Mouse (Mus musculus): ENCODE measurements around the gene Desi1. TPM values are rescaled to one million over a fixed set of nuclear protein-coding genes. Genes with fewer than 3 reads are reported as not detected.

Gene Desi1
- total and polyA plus RNA-seq, 3 experiments, result 10.0 to 47.3 (median 10.9) TPM

DNA sequence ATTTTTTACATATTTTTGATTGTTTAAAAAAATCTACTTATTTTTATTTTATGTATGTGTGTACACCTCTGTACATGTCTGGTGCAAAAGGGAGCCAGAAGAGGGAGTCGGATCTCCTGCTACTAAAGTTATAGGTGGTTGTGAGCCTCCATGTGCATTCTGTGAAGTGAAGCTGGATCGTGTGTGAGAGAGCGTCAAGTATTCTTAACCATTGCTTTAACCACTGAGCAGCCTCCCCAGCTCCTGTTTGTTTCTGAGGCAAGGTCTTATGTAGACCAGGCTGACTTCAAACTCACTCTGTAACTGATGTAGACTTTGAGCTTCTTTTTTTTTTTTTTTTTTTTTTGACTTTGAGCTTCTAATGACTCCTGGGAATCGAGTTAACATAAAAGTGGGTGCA lies 16.2 kb downstream of the Desi1 start:
- Histone ChIP-seq H3K27me3 (replicated peaks) (no peaks in the 10 kb centered on the region), H3K36me3 (replicated peaks in 1 of 2; ENCODE audit: control insufficient read depth in 1 of 2, insufficient read depth in 1 of 2, low read length in 1 of 2) (peaks cover 15 to 39% of the 10 kb centered on the region in 2 experiments), H3K9me3 (replicated peaks; ENCODE audit: low read length) (peaks cover 2% of the 10 kb centered on the region), H3K9ac (ENCODE audit: insufficient read depth, low read depth) (peak overlapping the region; percentile 28; the same call in 1 of the 2 replicates), H3K4me1 (ENCODE audit: control insufficient read depth in 1 of 2, insufficient read depth in 2 of 2) (peaks cover 0 to 50% of the 10 kb centered on the region in 2 experiments; a peak in 2 of 4 replicates), H3K79me2 (replicated peaks; ENCODE audit: control insufficient read depth, extremely low read depth, insufficient read depth, poor library complexity, severe bottlenecking) (peaks cover 21% of the 10 kb centered on the region), H3K4me3 (replicated peaks in 1 of 3; ENCODE audit: low read depth in 2 of 3, low read length in 2 of 3, poor library complexity in 1 of 3) (peak overlapping the region in 2 of 3 experiments; percentile 95 to 98), H3K4me2 (ENCODE audit: insufficient read depth, low read depth, poor library complexity, severe bottlenecking) (peak overlapping the region; percentile 32), H3K27ac (ENCODE audit: insufficient read depth, low read depth) (no peak overlapping the region)
- DNase-seq (ENCODE audit: extremely low read depth), result peak; percentile 31
- in situ Hi-C loops (cut with MboI; ENCODE audit: low pct_ligation_motif_present, low pct_unique_long_range_greater_than_20kb, low sequenced_read_pairs), result no loop called here
- dilution Hi-C loops (cut with MboI; ENCODE audit: extremely low pct_ligation_motif_present, extremely low pct_unique_long_range_greater_than_20kb, low sequenced_read_pairs), result no loop called here
- TF ChIP-seq JUN (IDR thresholded peaks at IDR 0.05; ENCODE audit: insufficient read depth, low read depth, low read length) (no peak), USF2 (conservative IDR thresholded peaks at IDR 0.05; ENCODE audit: low read depth, low read length) (no peak), CTCF (conservative IDR thresholded peaks at IDR 0.05 in 1 of 2, IDR thresholded peaks at IDR 0.05 in 1 of 2; ENCODE audit: low read depth in 2 of 2, low read length in 2 of 2) (peak in 1 of 2 experiments; percentile 33; a peak in 2 of 4 replicates), USF1 (IDR thresholded peaks at IDR 0.05; ENCODE audit: low read depth, low read length) (no peak), RAD21 (IDR thresholded peaks at IDR 0.05; ENCODE audit: low read depth, low read length) (no peak), ZNF384 (IDR thresholded peaks at IDR 0.05; ENCODE audit: low read depth, low read length) (peak; percentile 46), MAZ (IDR thresholded peaks at IDR 0.05; ENCODE audit: low read depth, low read length) (no peak)

DNA sequence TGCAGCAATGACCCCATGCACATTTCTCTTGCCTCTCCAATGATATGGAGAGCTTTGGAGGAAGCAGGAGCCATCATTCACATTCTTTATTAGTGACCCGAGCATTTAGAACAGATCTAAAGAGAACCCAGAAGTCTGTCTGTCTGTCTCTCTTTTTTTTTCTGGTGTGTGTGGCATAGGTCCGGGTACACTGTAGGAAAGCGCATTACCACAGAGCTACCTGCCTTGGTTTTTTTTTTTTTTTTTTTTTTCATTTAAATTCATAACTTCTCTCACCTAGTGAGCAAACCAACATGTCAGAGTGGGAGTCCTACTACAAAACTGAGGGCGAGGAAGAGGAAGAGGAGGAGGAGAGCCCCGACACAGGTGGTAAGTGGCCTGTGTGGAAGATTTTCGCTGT lies 16.8 kb downstream of the Desi1 start:
- dilution Hi-C loops (cut with MboI; ENCODE audit: extremely low pct_ligation_motif_present, extremely low pct_unique_long_range_greater_than_20kb, low sequenced_read_pairs) (no loop called here), in situ Hi-C loops (cut with MboI; ENCODE audit: low pct_ligation_motif_present, low pct_unique_long_range_greater_than_20kb, low sequenced_read_pairs) (no loop called here)
- peak overlapping the region; percentile 91 to 98 (median 95) for H3K4me3 ChIP-seq (replicated peaks in 1 of 3; ENCODE audit: low read depth in 2 of 3, low read length in 2 of 3, poor library complexity in 1 of 3)
- H3K9ac ChIP-seq (ENCODE audit: insufficient read depth, low read depth), result peak overlapping the region; percentile 23
- peak overlapping the region; percentile 65 for H3K27ac ChIP-seq (ENCODE audit: insufficient read depth, low read depth)
- peaks cover 2% of the 10 kb centered on the region for H3K9me3 ChIP-seq (replicated peaks; ENCODE audit: low read length)
- H3K79me2 ChIP-seq (replicated peaks; ENCODE audit: control insufficient read depth, extremely low read depth, insufficient read depth, poor library complexity, severe bottlenecking), result peaks cover 21% of the 10 kb centered on the region
- peaks cover 0 to 45% of the 10 kb centered on the region in 2 experiments; a peak in 2 of 4 replicates for H3K4me1 ChIP-seq (ENCODE audit: control insufficient read depth in 1 of 2, insufficient read depth in 2 of 2)
- no peaks in the 10 kb centered on the region for H3K27me3 ChIP-seq (replicated peaks)
- TF ChIP-seq ZNF384 (IDR thresholded peaks at IDR 0.05; ENCODE audit: low read depth, low read length), result peak; percentile 78
- no peak for TF ChIP-seq PAX5 (IDR thresholded peaks at IDR 0.05; ENCODE audit: low read length)
- H3K4me2 ChIP-seq (ENCODE audit: insufficient read depth, low read depth, poor library complexity, severe bottlenecking), result peak overlapping the region; percentile 90
- DNase-seq (ENCODE audit: extremely low read depth), result no peak
- H3K36me3 ChIP-seq (replicated peaks in 1 of 2; ENCODE audit: control insufficient read depth in 1 of 2, insufficient read depth in 1 of 2, low read length in 1 of 2), result peaks cover 11 to 39% of the 10 kb centered on the region in 2 experiments

DNA sequence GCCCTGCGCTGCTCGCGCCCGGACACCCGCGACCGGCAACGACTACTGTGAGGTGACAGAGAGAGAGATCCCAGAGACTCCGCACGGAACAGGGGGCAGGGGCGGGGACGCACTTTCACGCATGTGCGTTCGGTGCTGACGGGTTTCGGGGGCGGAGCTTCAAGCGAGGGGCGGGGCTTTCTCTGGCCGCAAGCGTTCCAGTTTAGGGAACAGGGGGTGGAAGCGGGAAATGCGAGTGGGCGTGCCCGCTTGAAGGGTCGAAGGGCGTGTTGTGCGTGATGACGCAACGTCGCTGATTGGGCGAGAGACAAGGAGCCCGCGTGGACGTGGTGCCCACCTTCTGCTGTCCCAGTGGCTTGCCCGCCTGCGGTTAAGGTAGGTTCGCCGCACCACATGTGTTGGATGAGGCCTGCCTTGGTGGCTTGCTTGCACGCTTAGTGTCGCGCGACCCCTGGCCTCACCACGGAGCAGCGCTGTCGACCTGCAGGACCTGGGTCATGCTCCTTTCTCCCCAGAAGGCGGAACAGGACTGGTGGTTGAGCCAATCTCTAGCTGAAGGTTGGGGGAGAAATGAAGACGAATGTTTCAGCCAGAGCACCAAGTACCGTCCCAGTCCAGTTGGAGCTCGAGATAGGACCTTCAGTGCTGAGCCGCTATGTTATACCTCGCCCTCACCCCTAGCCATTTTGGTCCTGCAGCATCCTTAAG lies 17.4 kb downstream of the Desi1 start:
- Histone ChIP-seq H3K4me3 (replicated peaks in 1 of 3; ENCODE audit: low read depth in 2 of 3, low read length in 2 of 3, poor library complexity in 1 of 3) (peak overlapping the region; percentile 91 to 98 (median 95)), H3K4me2 (ENCODE audit: insufficient read depth, low read depth, poor library complexity, severe bottlenecking) (peak overlapping the region; percentile 90; the same call in 1 of the 2 replicates), H3K27ac (ENCODE audit: insufficient read depth, low read depth) (peak overlapping the region; percentile 65), H3K27me3 (replicated peaks) (no peaks in the 10 kb centered on the region), H3K4me1 (ENCODE audit: control insufficient read depth in 1 of 2, insufficient read depth in 2 of 2) (peaks cover 0 to 40% of the 10 kb centered on the region in 2 experiments; a peak in 2 of 4 replicates), H3K9ac (ENCODE audit: insufficient read depth, low read depth) (peak overlapping the region; percentile 81), H3K36me3 (replicated peaks in 1 of 2; ENCODE audit: control insufficient read depth in 1 of 2, insufficient read depth in 1 of 2, low read length in 1 of 2) (peaks cover 11 to 36% of the 10 kb centered on the region in 2 experiments), H3K79me2 (replicated peaks; ENCODE audit: control insufficient read depth, extremely low read depth, insufficient read depth, poor library complexity, severe bottlenecking) (peaks cover 21% of the 10 kb centered on the region), H3K9me3 (replicated peaks; ENCODE audit: low read length) (peaks cover 2% of the 10 kb centered on the region)
- peak; percentile 99 for DNase-seq (ENCODE audit: extremely low read depth)
- dilution Hi-C loops (cut with MboI; ENCODE audit: extremely low pct_ligation_motif_present, extremely low pct_unique_long_range_greater_than_20kb, low sequenced_read_pairs), result no loop called here
- in situ Hi-C loops (cut with MboI; ENCODE audit: low pct_ligation_motif_present, low pct_unique_long_range_greater_than_20kb, low sequenced_read_pairs), result no loop called here
- no peak for TF ChIP-seq JUND (conservative IDR thresholded peaks at IDR 0.05; ENCODE audit: low read depth, low read length)
- peak; percentile 6 for TF ChIP-seq RAD21 (IDR thresholded peaks at IDR 0.05; ENCODE audit: low read depth, low read length)
- peak; percentile 70 for TF ChIP-seq ELF1 (IDR thresholded peaks at IDR 0.05; ENCODE audit: low read depth, low read length)
- TF ChIP-seq POLR2AphosphoS2 (IDR thresholded peaks at IDR 0.05; ENCODE audit: low read depth, low read length), result no peak
- TF ChIP-seq TBP (conservative IDR thresholded peaks at IDR 0.05; ENCODE audit: low read depth, low read length), result peak; percentile 48; the same call in 1 of the 2 replicates
- peak; percentile 67 for TF ChIP-seq ZMIZ1 (IDR thresholded peaks at IDR 0.05; ENCODE audit: low read depth, low read length)
- peak; percentile 66; the same call in 1 of the 2 replicates for TF ChIP-seq TCF12 (IDR thresholded peaks at IDR 0.05; ENCODE audit: low read depth, low read length)
- TF ChIP-seq IRF4 (IDR thresholded peaks at IDR 0.05; ENCODE audit: low read depth, low read length), result peak; percentile 50
- no peak for TF ChIP-seq PAX5 (IDR thresholded peaks at IDR 0.05; ENCODE audit: low read length)
- TF ChIP-seq SMC3 (IDR thresholded peaks at IDR 0.05; ENCODE audit: low read depth, low read length), result no peak
- no peak for TF ChIP-seq ZKSCAN1 (IDR thresholded peaks at IDR 0.05; ENCODE audit: borderline replicate concordance, low read depth, low read length)
- peak; percentile 87 for TF ChIP-seq SIN3A (IDR thresholded peaks at IDR 0.05; ENCODE audit: low read length)
- no peak for TF ChIP-seq JUN (IDR thresholded peaks at IDR 0.05; ENCODE audit: insufficient read depth, low read depth, low read length)
- no peak for TF ChIP-seq RCOR1 (conservative IDR thresholded peaks at IDR 0.05; ENCODE audit: low read depth, low read length)
- no peak for TF ChIP-seq GABPA (IDR thresholded peaks at IDR 0.05; ENCODE audit: insufficient replicate concordance, low read depth, low read length)
- TF ChIP-seq MAX (IDR thresholded peaks at IDR 0.05; ENCODE audit: low read length), result peak; percentile 85
- peak; percentile 52; the same call in 1 of the 2 replicates for TF ChIP-seq MAZ (IDR thresholded peaks at IDR 0.05; ENCODE audit: low read depth, low read length)
- 0 out of 2 replicates have a peak, but pooled peaks have one; percentile 23 for TF ChIP-seq ETS1 (conservative IDR thresholded peaks at IDR 0.05; ENCODE audit: low read depth, low read length)

All from CH12.LX (cell line).